Mouse (Mus musculus) retina, embryonic 14.5 days (tissue): ENCODE data around the gene Tfdp1.
A peak's percentile ranks its signal among the peaks of the same experiment; 100 is the strongest.
"Not testable (repeated sequence)": the region's sequence is repeated elsewhere in the genome, so short reads cannot be mapped to it uniquely, and the experiment has no call there.

Experiments
- DNase-seq: peaks from one replicate; pipeline ENCODE4 v3.0.0-alpha.2; 2015; ENCODE audit warnings: low spot score

Gene Tfdp1

DNA sequence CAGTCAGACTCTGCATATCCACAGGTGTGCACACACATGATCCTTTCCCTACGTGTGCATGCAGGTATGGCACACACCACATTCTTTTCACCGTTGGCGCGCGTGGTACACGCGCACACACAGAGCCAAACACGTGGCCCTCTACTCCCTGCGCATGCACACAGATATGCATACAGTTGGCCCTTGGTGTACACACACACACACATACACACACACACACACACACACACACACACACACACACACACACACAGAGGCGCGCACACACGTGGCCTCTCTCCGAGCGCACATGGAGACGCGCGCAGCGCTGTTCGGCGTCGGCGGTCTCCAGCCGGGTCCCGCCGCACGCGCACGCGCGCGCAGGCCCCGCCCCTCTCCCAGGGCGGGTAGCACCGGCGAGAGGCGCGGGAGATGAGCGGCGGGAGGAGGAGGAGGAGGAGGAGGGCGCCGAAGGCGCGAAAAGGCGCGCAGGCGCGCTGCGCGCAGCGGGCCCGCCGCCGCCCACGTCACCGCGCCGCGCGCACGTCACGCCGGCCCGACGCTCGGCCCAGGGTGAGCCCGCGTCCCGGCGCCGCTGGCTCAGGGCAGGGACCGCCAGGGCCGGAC lies at the start of gene Tfdp1:
Gene Tfdp1 (plus strand): TSS at position 497 of the 606 bp plus-strand sequence.
- peak; percentile 89 for DNase-seq

DNA sequence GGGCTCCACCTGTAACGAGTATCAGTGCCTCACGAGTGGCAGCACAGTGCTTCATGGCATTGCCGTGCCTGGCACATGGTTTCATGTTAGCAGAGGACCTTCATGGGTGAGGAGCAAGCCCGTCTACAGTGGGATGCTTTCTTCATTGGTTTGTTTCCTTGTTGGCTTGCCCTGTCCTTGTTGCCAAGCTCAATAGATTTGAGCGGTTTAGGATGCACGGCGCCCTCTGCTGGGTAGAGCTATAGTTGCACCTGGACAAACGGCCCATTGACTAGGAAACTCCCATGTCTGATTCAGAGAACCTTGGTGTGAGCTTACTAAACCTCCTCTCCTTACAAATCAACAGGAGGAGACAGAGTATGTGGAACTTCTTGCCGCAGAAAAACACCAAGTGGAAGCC lies 46.2 kb upstream of the Tfdp1 start:
- DNase-seq: peak; percentile 87

DNA sequence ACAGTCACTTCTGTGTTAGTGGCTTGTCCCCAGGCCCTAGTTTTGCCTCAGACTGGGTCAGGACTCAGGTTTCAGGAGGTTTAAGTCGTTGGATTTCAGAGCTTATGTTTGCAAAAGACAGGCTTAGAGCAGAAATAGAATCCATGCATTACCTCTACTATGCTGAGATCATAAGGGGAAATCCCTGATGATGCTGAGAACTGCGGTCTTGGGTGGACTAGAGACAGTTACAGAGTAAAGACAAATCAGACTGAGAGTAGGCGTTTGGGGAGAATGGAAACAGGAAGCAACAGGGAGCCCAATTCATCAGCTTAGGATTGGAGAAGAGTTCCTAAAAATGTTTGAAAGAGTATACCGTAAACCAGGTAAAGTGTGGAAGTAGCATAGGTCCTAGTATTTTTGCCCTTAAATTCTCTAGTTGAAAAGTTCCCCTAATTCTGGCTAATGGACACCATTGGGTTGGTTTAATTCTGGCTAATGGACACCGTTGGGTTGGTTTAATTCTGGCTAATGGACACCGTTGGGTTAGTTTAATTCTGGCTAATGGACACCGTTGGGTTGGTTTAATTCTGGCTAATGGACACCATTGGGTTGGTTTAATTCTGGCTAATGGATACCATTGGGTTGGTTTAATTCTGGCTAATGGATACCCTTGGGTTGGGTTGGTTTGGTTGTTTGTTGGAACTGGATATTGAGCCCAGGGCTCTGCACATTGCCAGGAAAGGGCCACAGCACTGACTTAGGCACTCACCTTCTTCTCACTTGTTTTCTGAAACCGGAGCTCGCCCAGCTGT lies 44.7 kb upstream of the Tfdp1 start:
- DNase-seq: no peak

DNA sequence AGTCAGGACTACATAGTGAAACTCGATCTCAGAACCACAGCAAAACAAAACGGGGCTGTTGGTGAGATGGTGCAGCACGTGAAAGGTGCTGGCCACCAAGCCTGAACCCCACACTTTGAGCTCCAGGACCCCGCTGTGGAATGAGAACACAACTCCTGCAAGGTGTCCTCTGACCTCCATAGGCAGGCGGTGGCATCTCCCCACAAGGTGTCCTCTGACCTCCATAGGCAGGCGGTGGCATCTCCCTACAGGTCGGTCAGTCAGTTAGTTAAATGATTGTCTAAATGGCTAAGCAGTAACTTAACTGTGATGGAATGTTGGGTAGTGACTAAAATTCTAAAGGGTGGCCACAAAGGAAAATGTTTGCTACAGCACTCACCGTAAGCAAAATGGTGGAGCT lies 39.0 kb upstream of the Tfdp1 start:
- DNase-seq: no peak

DNA sequence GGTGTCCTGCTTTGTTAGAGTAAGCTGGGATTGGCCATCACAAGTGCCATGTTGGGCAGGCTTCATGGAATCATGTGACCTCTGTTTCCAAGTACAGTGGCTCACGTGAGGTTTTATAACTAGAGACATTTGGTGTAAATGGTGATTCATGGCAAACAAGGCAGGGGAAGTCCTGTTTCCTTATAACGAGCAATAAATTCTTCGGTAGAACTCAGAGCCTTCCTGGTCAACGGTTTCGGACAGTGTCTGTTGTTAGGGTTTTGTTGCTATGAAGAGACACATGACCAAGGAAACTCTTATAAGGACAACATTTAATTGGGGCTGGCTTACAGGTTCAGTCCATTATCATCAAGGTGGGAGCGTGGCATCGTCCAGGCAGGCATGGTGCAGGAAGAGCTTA lies 37.5 kb upstream of the Tfdp1 start:
- DNase-seq: no peak

DNA sequence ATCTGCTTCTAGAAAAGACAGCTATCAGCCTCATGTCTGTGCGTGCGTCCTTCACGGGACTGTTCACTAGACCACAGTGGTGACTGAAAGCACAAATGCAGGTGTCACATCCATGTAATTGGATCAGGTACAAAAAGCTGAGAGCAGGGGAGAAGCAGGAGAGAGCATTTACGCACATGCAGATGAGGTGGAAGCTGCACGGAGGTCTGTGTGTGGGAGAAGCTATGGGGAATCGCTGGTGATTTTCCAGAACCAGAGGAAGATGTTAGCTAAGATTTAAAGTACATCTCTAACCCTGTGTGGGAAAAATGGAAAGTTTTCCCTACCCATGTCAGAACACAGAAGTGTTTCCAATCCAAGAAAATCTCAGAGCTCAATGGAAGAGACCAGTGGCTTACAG lies 33.1 kb upstream of the Tfdp1 start:
- DNase-seq: no peak

DNA sequence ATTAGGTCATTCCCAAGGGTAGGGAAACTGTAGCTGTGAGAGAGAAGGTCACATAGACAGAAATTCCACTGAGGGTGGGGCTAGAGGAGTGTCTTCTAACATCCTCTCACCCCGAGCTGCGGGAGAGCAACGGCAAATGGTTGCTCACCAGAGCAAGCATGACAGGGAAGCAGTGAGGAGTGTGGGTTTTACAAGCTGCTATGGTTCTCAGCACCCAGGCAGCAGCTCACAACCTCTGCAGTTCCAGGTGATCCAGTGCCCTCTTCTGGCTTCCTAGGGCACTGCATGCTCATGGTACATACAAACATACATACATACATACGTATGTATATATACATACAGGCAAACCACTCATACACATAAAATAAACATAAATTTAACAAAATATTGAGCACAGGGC lies 32.7 kb upstream of the Tfdp1 start:
- no peak for DNase-seq

DNA sequence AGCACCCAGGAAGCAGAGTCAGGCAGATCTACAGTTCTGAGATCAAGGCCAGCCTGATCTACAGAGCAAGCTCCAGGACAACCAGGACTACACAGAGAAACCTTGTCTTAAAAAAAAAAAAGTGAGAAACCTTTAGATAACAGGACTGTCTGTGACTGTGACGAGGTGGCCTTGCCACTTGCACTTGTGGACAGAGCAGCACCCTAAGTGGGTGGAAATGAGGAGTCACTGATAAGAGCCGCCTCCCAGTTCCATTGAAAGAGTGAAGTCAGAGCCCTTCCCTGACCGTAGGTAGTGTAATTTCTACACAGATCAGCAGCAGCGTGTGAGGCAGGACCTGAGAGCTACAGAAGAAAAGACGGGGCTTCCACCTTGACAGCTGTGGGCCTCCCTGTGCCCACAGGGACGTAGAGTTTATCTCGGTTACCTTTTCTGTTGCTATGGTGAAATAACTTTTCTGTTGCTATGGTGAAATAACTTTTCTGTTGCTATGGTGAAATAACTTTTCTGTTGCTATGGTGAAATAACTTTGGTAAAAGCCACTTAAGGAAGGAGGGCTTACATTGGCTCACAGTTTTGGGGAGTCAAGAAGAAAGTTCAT lies 32.1 kb upstream of the Tfdp1 start:
- no peak for DNase-seq

DNA sequence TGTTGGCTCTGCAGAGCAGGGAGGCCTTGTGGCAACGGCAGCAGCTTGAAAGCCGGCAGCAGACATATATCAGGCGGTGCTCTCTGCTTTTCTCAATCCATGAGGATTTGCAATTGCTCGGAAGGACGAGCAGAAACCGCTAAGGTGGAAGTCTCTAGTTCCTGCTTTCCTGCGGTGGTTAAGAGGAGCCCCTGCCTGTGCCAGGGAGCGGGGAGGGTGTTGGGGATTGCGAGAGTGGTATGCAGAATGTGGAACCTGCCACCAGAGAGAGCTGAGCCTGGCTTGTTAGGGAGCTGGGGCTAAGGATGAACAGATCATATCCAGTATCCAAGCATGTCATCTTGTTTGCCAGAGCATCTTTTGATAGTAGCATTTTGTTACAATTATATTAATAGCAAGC lies 31.6 kb upstream of the Tfdp1 start:
- no peak for DNase-seq

DNA sequence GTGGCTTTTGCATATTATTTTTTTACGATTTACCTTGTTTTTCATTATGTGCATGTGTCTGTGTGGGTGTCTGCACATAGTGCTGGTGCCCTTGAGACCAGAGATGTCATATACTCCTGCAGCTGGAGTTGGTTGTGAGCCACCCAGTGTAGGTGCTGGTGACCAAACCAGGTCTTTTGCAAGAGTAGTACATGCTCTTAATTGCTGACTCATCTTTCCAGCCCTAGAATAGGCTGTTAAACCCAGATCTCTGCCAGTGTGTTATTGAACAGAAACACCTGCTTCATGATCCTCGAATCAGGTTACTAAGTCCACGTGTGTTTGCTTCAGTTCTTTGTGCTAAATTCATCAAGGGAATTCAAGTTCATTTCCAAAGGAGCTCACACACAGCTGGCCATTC lies 23.6 kb upstream of the Tfdp1 start:
- no peak for DNase-seq

DNA sequence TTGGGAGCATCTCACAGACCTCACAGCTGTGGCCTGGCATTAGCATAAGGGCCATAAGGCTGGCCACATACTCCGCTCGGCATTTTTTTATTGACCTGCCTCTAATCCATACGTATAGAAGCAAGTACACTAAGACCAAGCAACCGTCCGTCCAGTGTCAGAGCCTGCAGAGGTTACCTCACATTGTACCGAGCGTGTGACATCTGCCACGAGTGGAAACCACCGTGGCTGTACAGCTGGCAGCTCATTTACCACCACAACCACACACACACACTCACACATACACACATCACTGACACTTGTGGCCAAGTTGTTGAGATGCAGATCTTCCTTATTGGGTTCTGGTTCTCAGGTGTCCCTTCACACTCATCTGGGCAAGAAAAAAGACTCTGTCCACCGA lies 21.9 kb upstream of the Tfdp1 start:
- no peak for DNase-seq

DNA sequence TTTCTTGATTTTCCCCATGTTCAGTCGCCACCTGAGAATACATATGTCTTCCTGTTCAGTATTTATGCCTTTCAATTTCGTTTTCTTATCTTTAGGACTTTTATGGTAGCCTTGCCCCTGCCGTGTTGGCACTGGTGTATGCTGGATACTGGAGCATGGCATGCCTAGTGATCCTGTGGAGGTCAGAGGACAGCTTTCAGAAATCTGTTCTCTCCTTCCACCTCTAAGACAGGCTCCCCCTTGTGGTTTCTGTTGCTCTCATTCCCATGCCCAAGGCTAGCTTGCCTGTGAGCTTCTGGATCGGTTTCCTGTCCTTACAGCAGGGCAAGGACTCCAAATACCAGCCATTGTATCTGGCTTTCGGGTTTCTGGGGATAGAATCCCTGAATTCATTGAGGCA lies 12.0 kb upstream of the Tfdp1 start:
- DNase-seq: peak; percentile 70

DNA sequence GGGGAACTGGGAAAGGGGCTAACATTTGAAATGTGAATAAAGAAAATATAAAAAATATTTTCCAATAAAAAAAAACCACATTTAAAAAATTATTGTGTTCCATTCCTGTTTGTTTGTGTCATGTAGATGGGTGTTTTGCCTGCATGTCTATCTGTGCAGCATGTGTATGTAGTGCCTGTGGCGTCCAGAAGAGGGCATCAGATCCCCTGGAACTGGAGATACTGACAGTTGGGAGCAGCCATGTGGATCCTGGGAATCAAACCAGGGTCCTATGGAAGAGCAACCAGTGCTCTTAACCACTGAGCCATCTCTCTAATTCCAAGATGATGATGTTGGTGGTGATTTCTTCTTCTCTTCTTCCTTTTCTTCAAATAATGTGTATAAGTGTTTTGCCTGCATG lies 3.9 kb upstream of the Tfdp1 start:
- DNase-seq: no peak

DNA sequence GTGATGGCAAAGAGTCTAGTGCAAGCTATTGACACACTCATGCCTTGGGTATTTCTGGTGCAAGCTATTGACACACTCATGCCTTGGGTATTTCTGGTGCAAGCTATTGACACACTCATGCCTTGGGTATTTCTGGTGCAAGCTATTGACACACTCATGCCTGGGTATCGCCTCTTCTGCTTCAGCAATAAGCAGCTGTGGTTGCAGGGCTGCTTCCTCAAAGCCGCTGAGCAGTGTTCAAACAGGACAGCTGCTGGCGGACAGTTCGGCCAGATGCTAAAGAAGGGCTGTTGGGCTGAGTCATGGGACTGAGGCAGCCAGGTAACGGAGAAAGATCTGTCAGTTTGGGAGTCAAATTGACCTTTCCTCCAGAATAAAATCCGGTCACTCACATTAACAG lies 1.3 kb upstream of the Tfdp1 start:
- not testable (repeated sequence) for DNase-seq

DNA sequence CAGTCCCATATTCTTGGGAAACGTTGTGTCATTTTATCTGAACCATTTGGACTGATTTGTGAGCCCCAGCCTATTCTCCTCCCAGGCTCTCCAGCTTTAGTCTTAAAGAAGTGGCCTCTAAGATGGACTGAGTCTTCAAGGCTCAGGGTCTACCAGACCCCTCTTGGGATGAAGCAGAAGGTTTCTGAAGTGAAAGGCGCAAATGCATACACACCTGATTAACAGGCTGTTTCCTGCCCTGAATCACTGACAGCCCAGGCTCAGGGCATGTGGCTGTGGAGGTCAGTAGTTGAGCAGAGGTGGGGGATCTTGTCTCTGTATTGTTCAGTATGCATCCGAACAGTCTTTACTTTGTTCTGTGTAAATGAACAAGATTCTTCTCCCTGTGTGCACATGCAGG lies 873 bp upstream of the Tfdp1 start:
- DNase-seq: peak; percentile 17

DNA sequence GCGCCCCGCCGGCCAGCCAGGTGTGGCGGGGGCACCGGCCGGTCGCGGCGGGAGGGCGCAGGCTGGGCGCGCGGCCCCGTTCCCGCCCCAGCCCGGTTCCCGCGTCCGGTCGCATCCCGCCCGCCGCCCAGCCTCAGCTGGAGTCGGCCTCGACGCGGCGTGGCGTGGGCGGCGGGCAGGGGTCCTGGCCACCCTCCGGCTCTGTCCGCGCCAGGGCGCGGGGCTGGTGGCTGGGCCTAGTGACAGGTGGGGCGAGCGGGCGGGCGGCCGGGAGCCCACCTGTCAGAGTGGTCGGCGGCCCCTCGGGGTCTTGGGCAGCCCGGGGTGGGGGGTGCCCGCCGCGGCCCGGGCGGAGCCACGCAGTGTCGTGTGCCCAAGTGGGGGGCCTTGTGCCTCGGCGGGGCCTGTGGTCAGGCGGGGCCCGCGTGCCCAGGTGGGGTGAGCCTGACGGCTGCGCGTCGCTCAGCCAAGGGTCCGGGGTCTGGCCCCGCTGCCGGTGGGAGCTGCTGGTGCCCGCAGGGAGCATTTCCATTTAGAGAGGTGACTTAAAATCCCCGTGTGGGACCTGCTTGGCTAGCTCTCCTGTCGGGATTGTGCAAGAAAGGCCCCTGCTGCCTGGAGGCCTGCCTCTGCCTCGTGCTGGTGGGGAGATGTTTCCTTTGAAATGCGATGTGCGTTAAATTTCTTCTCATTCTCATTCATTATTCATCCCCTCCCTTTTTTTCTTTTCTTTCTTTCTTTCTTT lies 522 bp downstream of the Tfdp1 start:
- DNase-seq: peak; percentile 26

DNA sequence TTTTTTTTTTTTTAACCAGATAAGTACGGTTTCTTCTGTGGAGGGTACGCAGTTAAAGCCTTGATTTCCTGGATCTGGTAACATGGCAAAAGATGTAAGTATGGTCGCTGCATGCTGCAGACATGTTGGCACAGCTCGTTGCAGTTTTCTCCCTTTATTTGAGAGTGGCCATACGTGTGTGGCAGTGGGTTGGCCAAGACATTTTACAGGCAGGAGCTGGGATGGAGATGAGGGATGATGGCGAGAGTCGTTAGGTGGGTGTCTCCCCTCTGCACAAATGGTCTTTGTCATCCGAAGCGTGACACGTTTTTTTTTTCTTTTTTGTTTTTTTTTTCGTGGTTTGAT lies 1.1 kb downstream of the Tfdp1 start:
- peak; percentile 16 for DNase-seq

DNA sequence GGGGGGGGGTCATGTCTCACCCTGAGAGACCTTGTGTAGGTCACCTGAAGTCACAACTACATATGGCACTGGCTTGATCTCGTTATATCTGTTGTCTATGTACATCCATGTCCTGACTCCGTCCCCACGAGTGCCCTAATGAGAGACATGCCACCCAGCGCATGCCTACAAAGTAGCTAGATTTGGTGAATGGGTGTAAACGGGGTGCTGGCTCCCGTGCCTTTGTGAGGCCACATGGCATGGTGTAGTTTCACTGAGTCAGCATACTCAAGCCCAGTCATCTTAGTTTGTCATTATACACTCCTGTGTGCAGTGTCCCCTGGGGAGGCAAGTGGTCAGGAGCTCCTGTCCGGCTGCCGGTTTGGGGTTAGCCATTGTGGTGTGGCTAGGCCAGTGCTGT lies 2.1 kb downstream of the Tfdp1 start:
- no peak for DNase-seq

DNA sequence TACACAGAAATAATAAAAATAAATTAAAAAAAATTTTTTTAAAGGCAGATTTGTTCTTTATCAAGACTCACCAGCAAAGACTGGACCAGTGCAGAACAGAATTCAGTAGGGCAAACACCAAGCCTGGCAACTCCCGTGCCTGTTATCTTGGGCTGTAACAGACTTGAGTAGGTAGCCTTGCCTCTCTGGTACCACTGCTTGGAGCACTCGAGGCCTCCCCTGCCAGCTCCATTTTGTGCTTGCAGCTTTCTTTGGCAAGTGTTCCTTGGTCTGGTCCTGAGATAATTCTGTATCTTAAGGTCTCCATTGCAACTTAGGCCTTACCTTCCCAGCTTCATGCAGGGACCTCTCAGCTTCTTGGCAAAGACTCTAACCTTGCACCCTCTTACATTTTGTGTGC lies 3.8 kb downstream of the Tfdp1 start:
- DNase-seq: no peak

DNA sequence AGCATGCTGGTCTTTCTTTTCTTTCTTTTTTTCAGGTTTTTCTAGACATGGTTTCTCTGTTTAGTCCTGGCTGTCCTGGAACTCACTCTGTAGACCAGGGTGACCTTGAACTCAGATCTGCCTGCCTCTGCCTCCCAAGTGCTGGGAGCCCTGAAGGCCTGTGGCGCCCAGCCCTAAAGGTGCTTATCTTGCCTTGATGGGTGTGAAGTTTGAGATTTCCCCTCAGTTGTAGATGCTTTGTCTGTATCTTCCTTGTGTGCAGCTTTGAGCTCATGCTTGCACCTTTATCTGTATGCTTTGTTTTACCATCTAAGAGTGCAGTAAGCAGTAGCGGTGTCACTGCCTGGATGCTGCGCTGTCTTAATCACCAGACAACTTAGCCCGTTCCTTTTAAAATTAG lies 4.6 kb downstream of the Tfdp1 start:
- DNase-seq: no peak

DNA sequence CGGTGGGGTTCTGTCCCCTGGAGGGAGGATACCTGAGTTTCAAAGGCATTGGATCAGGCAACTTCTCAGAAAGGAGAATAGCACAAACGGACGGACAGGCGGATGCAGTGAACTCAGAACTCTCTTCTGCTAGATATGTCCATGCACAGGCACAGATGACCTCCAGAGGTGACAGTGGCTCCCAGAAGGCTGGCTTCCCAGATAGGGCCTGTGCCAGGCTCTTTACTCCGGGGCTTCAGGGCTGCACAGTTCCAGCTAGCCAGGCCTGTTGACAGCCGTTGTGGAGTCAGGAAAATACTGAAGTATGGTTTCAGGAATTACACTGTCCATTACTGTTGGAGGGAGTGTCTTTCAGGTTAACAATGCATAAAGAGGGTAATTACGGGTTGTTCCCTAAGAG lies 11.5 kb downstream of the Tfdp1 start:
- DNase-seq: no peak

DNA sequence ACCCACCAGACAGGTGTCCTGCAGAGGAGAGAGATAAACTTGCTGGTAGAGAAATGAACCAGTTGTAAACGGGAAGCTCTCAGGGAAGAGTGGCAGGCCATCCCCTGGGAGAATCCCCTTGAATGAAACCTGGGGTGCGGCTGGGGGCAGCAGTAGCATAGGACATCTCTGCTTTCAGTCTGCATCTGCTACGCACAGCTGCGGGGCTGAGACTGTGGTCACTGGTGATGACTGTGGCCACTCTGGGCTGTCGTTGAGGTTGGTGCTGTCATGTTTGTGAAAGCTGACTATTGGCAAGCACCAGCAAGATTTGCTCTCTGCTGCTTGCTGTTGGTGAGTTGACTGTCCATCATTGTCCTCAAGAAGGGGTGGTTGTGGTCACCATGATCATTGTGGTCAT lies 13.0 kb downstream of the Tfdp1 start:
- DNase-seq: no peak

DNA sequence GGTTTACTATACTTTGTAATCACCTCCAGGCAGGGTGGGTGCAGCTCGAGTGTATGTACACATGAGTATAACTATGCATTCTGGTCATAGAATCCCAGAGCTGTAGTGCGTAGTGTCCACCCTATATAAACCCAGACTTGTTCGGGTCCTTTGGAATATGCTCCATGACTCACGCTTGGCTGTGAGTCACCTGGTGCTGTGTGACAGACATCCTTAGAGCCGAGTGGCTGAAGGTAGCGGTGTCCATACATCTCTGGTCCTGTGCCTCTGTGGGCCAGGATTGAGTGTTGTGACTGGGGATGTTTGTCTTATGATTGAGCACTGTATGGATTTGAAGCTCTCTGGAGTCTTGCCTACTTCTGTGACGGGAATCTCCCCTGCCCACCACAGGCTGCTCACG lies 14.1 kb downstream of the Tfdp1 start:
- no peak for DNase-seq
